Mouse (Mus musculus) adrenal gland, postnatal 0 days (tissue): ENCODE data around the gene Polr2g. TPM values are rescaled to one million over a fixed set of nuclear protein-coding genes. Genes with fewer than 3 reads are reported as not detected.

ENCODE experiments used
- polyA plus RNA-seq: library from polyadenylated mRNA; unstranded; fragments of >200 nt; fragmentation: Nextera tagmentation; extraction: Ambion mirVana; gene quantifications from 2 replicates; pipeline ENCODE4 v1.2.1, GENCODE M21; 2015

Gene Polr2g
- polyA plus RNA-seq = 250 and 252 TPM in 2 replicates

DNA sequence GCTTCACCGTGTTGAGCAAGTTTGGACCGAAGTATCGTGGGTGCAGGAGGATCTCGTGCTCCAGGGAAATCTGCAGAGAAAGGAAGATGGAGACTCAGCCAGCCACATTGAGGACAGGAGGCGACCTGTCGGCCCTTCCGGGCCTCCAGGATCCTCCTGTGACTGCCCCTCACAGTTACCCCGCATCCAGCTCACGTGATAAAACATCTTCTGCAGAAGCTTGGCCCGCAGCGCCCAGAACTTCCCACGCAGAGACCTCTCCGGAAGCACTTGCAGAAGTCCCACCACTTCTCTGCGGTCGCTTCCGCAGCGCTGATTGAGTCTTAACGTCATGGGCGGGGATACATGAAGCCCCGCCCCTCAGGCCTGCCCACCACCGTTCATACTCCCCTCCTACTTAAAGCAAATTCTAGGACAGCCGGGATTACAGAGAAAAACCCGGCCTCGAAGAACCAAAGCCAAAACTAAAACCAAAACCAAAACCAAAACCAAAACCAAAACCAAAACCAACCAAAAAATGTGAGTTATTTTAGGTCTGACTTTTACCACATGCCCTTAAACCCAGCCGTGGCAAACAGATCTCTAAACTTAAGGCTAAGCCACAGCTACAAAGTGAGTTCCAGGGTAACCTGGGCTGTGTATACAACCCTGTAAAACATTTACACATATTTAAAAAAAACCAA is at the start of gene Polr2g:
Polr2g (minus strand) TSS at position 314 of the 683 bp plus-strand sequence.

DNA sequence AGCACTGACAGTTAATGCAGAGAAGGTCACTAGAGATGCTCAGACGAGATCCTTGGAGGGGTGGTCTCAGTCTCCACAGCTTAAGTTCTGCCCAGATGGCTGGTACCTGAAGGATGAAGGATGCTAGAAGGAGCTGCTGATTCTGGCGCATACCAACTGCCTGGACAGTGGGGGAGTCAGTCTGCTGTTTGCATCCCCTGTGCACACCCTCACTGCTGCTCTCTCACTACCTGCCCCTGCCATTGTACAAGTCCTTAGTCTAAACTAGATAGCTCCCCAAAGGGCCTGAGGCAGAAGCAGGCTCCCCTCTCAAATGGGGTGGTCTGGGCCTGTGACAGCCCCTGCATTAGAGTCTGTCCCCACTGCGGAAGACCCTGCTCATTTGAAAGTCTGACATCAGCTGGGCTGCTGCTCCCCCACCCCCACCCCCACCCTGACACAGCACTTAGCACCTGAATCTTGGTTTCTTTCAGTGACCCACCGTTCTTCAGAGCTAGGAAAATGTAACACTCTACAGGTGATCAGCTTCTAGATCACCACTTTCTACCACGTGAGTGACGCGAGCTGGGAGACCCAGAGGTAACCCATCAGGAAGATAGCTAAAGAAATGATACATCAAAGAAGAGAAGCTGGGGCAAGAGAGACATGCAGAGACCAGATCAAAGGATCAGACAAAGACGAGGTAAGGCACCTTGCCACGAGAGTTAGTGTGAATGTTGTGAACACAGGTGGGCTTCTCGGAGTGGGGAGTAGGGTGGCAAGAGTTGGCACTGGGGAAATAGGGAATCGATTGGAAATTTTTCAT is 40.9 kb upstream of the Polr2g start, which contains the start of gene Gng3:
Gng3 (minus strand) TSS at position 92 of the 805 bp plus-strand sequence.

DNA sequence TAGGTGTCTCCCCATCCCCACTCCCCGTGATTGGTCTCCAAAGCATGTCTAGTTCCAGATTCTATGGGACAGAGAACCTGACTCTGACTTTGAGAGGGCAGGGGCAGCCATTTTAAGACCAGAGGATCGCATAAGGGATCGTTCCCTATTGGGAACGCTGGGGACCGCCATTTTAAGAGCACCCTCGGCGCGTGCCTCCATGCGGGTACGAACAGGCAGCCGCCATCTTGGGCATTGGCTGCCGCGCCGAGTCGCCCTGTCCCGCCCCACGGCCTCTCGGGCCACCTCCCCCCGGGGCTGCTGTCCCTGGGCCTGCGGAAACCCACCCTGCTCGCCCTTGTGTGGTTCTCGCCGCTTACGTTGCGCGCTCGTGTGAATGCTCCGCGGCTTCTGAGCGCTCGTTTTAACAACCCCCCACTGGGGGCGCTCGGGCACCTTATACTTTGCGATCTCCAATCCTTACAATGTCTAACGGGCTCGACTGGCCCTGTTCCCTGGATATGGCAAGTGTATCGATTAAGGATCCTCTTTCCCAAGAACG is 38.9 kb upstream of the Polr2g start, which contains the start of gene Bscl2:
Bscl2 (plus strand) TSS at position 217 of the 541 bp plus-strand sequence.

DNA sequence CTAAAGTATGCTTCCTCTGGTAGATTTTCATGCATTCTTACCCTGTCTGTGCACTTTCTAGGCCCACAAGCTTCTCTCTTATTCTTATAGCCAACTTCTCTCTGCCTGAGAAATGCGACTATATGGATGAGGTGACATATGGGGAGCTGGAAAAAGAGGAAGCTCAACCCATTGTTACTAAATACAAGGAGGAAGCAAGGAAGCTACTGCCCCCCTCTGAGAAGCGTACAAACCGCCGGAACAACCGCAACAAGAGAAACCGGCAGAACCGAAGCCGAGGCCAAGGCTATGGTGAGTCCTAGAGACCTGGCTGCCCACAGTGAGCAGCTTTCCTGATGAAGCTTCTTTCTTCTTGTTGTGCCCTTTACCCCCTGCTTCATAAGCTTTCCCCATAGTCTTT is 31.3 kb upstream of the Polr2g start, which contains the start of gene AC129217.1:
AC129217.1 (plus strand) TSS at position 114 of the 400 bp plus-strand sequence.

DNA sequence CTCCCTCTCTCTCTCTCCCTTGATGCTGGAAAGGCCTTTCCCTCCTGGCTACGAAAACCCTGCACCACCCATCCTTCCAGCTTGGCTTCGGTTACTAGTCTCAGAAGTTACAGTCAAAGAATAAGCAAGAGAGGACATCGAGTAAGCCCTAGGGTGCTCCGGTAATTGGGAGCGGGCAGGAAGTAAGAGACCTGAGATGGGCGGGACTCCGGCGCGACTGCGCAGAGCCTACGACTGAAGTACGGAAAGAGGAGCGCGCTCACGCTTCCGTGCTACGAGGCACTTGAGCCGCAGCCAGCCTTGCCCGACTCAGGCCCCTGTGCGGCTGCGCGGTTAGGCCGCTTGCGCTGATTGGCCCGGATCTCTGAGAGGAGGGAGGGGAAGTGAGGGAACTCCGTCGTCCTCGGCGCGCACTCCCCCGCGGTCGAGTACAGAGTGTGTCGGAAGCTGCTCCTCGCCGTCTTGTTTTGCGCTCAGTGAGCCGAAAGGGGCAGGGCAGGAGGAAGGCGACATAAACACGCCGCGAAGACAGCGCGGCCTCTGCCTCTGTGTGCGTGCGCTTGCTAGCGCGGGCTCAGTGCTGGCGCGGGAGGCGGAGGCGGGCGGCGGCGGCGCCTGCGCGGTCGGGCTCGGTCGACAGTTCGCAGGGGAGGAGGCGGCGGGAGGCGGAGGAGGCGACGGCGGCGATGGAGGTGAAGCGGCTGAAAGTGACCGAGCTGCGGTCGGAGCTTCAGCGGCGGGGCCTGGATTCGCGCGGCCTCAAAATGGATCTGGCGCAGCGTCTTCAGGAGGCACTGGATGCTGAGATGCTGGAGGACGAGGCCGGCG is 21.4 kb upstream of the Polr2g start, which contains the start of gene Hnrnpul2:
Hnrnpul2 (plus strand) TSS at position 415 of the 828 bp plus-strand sequence.

DNA sequence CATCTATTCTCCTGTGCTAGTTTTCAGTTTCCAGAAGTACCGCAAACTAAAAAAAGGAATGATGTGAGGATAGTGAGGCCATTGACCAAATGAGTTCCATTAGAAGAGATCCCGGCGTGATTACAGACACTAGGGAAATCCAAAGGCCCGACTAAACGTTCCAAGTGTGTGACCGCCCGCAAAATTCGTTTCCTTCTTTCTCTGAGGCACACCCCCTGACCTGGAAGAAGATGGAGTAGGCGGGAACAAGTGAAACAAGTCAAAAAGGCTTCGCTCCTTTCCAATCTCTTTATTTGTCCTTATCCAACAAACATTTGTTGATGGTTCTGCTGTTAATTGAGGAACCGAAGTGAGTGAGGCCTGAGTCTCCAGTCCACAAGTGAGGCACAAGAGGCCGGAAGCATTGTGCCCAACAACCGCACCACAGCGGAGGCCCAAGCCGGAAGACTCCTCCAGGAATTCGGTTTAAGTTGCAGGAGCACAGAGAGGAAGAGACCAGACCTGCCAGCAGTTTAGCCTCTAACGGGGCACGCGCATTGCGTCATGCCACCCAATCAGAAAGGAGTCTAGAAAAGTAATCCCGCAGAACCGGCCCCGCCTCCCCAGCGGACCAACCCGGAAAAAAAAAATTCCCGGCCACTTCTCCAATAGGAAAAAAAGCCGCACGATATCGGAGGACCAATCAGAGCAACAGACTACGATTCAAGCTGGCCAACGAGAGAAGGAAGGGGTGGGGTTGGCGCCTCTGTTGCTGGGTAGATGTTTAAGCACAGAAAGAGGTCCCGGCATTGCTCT is 20.6 kb upstream of the Polr2g start, which contains the start of gene Ttc9c:
Ttc9c (minus strand) TSS at position 533 of the 795 bp plus-strand sequence.

DNA sequence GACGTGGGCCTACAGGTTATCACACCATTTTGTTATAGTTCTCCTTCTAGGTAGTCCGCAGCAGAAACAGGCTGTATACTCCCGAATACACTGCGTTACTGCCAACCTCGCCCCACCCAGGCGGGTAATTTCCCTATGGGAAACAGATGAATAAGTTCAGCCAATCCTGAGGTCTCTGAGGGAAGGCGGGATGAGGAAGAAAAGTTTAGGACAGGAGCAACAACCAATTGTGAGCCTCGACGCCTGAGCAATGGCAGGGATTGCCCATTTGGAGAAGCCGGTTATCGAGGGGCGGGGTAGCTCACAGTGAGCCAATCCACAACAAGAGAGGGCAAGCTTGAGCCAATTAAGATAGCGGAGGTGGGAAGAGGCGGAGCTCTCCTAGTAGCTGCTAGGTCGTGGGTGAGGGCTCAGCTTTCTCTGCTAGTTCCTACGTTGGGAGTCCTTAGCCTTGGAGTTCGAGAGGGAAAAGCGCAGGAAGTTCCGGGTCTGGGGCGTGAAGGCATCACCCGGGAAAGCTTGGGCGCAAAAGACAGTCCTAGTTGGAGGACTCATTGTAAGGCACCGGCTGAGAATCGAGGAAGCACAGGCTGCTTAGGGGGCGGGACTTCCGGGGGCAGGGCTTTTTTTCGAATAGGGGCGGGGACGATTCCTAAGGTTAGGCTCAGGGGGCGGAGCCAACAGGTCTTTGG is 3.9 kb upstream of the Polr2g start, which contains the start of gene Zbtb3:
Zbtb3 (plus strand) TSS at position 426 of the 692 bp plus-strand sequence.

DNA sequence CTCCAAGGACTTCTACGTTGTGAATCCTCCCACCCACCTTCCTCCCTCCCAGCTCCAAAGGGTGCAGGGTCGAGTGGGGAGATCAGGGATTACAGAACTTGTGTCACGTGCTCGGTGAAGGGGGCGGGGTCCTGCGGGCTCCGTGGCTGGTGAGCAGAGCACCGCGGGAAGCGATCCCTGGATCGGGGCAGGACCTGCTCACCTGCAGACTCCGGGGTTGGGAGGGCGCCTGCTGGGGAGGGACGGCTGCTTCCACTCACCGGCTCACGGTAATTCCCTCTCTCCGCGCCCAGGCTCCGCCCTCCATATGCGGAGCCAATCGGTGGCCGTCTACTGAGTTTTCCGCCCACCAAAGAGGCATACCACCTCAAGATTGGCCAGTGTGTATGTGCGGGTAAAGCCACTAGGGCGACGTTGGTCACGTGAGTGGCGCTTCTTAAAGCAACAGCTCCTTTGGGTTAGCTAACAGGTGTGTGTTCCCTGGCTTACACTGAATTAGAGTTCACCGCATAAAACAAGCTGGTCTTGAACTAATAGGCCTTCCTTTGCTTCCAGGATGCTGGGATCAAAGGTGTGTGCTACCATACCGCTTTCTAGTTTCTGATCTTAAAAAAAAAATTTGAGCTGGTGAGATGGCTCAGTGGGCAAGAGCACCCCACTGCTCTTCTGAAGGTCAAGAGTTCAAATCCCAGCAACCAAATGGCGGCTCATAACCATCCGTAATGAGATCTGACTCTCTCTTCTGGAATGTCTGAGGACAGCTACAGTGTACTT is 12.2 kb downstream of the Polr2g start, which contains the start of gene Taf6l:
Taf6l (minus strand) TSS at position 410 of the 774 bp plus-strand sequence.

DNA sequence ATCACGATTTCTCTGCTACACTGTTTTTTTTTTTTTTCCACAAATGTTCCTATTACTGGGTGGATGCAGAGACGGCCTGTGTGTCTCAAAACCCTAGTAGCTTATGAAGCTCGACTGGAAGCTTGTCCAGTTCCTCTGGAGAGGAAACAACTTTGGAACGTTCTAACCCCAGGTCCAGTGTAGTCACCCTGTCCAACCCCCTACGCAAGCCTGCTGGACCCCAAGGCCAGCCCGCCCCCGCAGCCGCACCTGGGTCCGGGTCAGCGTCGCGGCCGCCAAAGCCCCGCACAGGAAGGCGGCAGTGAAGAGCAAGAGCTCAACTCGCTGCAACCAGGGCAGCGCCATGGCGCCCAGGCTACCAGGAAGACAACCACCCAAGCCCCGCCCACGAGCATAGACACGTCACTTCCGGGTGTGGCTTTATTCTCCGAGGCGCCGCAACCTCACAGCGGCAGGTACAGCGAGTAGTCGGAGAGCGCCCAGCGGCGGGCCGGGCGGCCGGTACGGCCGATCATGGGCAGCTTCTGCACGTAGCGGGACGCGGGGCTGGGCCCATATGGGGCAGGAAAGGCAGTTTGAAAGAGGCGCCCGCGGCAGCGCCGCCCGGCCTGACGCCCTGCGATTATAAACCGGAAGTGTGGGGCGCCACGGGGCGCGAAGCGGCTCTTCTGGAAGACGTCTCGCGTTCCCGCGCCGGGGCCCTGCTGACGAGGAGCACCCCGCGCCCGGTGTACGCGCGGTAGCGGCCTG is 24.1 kb downstream of the Polr2g start, which contains the start of gene Tmem179b:
Tmem179b (minus strand) TSS at position 382 of the 750 bp plus-strand sequence.

DNA sequence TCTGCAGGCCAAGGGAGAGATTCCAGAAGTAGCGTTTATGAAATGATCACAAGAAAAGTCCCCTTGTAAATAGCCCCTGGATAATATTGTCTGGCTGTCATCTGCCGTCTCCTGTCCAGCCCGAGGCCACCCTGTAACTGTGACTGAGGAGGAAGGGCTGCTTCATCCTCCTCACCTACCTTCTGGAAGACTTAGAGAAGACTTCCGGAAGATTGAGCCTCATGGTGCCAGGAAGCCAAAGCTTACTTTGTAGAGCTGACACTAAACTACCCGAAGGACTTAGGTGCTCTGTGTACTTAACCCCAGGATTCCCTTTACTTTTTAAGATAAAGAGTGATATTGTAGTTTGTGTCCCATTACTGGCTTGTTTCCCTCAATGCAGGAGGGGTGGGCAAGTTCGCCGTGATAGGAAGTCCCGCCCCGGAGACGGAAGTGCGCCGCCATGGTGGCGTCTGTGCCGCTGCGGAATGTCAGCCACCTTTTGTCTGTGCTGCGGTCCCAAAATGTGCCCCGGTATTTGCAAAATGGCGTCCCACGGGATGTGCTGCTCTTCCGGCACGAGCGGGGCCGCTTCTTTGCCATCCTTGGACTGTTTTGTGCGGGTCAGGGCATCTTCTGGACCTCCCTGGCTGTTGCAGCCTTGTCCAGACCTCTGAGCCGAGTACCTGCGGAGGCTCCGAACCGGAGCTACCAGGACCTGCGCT is 27.7 kb downstream of the Polr2g start, which contains the start of gene Tmem223:
Tmem223 (plus strand) TSS at position 430 of the 704 bp plus-strand sequence.

DNA sequence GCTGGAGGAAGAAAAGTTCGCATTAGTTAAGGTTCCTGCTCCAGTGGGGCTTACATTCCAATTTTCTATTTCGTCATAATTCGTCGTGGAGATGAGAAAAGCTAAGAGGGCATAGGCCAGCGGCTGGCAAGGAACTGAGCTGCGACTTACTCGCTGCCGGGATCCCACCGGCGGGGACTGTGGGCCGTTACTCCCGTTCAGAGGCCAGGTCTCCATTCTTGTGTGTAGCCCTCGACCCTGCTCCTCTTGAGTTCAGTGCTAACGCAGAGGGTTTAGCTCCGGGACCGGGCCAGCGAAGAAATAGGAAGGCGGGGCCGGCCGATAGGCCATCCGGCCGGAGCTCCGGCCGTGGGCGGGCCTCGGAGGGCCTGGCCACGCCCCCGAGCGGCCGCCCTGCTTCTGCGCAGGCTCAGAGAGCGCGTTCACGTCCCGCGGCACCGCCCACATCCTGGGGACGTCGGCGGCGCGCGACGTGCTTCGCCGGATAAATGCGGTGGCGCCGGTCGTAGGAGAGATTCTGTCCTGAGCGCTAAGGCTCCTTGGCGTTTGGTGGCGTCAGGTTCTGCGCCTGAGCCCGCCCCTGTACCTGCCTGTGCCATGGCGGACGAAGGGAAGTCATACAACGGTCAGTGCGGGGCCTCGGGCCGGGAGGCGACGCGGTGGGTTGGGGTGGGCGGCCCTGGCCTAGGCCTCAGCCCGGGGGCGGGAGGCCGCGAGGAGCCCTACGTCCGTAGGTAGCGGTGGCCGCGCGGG is 41.6 kb downstream of the Polr2g start, which contains the start of gene Nxf1:
Nxf1 (plus strand) TSS at position 439 of the 753 bp plus-strand sequence.

Other genes with a start within 250 kb of the Polr2g start
- gene Slc22a8, start 207.3 kb downstream of the Polr2g start, polyA plus RNA-seq = 0.18 and 0.49 TPM in 2 replicates
- gene Slc22a6, start 180.5 kb downstream of the Polr2g start, polyA plus RNA-seq = 0.23 and 0.54 TPM in 2 replicates
- gene Chrm1, start 134.8 kb downstream of the Polr2g start, polyA plus RNA-seq = 0.91 and 2.2 TPM in 2 replicates
- 83.1 and 141 TPM in 2 replicates for gene Slc3a2, start 75.2 kb downstream of the Polr2g start, polyA plus RNA-seq
- 55.6 and 64.3 TPM in 2 replicates for gene Wdr74, start 62.8 kb downstream of the Polr2g start, polyA plus RNA-seq
- not detected in 2 replicates for gene 1700092M07Rik, start 57.9 kb downstream of the Polr2g start, polyA plus RNA-seq
- gene Stx5a, start 57.2 kb downstream of the Polr2g start, polyA plus RNA-seq = 85.3 and 122 TPM in 2 replicates
- gene Nxf1, start 41.5 kb downstream of the Polr2g start, polyA plus RNA-seq = 57.3 and 70.5 TPM in 2 replicates
- 187 and 192 TPM in 2 replicates for gene Tmem223, start 27.6 kb downstream of the Polr2g start, polyA plus RNA-seq
- gene Tmem179b, start 24.1 kb downstream of the Polr2g start, polyA plus RNA-seq = 117 and 159 TPM in 2 replicates
- 14.0 and 14.5 TPM in 2 replicates for gene Taf6l, start 12.2 kb downstream of the Polr2g start, polyA plus RNA-seq
- gene Zbtb3, start 4.0 kb upstream of the Polr2g start, polyA plus RNA-seq = 3.5 and 3.7 TPM in 2 replicates
- gene Ttc9c, start 20.8 kb upstream of the Polr2g start, polyA plus RNA-seq = 19.5 and 25.9 TPM in 2 replicates
- gene Hnrnpul2, start 21.4 kb upstream of the Polr2g start, polyA plus RNA-seq = 2.6 and 4.1 TPM in 2 replicates
- not detected in 2 replicates for gene AC129217.1, start 31.2 kb upstream of the Polr2g start, polyA plus RNA-seq
- gene Bscl2, start 38.9 kb upstream of the Polr2g start, polyA plus RNA-seq = 50.5 and 77.3 TPM in 2 replicates
- gene Gng3, start 40.6 kb upstream of the Polr2g start, polyA plus RNA-seq = 32.7 and 80.6 TPM in 2 replicates
- gene Lrrn4cl, start 52.2 kb upstream of the Polr2g start, polyA plus RNA-seq = 15.3 and 22.8 TPM in 2 replicates
- 177 and 268 TPM in 2 replicates for gene Ubxn1, start 72.9 kb upstream of the Polr2g start, polyA plus RNA-seq
- 120 and 130 TPM in 2 replicates for gene Uqcc3, start 82.3 kb upstream of the Polr2g start, polyA plus RNA-seq
- gene Lbhd1, start 85.2 kb upstream of the Polr2g start, polyA plus RNA-seq = 69.8 and 70.7 TPM in 2 replicates
- not detected in 2 replicates for gene Gm49403, start 85.4 kb upstream of the Polr2g start, polyA plus RNA-seq
- gene 1810009A15Rik, start 90.3 kb upstream of the Polr2g start, polyA plus RNA-seq = 76.8 and 83.8 TPM in 2 replicates
- gene Gm49416, start 90.3 kb upstream of the Polr2g start, polyA plus RNA-seq = not detected in 2 replicates
- gene Ints5, start 94.4 kb upstream of the Polr2g start, polyA plus RNA-seq = 15.9 and 19.0 TPM in 2 replicates
- gene Ganab, start 99.5 kb upstream of the Polr2g start, polyA plus RNA-seq = 35.9 and 58.5 TPM in 2 replicates
- 35.8 and 37.6 TPM in 2 replicates for gene B3gat3, start 121.8 kb upstream of the Polr2g start, polyA plus RNA-seq
- gene Rom1, start 130.8 kb upstream of the Polr2g start, polyA plus RNA-seq = 10.2 and 10.6 TPM in 2 replicates
- 22.1 and 29.4 TPM in 2 replicates for gene Eml3, start 131.0 kb upstream of the Polr2g start, polyA plus RNA-seq
- 62.8 and 87.3 TPM in 2 replicates for gene Mta2, start 143.3 kb upstream of the Polr2g start, polyA plus RNA-seq
- 11.2 and 17.6 TPM in 2 replicates for gene Tut1, start 155.3 kb upstream of the Polr2g start, polyA plus RNA-seq
- gene Eef1g, start 168.5 kb upstream of the Polr2g start, polyA plus RNA-seq = 168 and 205 TPM in 2 replicates
- 33.6 and 44.4 TPM in 2 replicates for gene Ahnak, start 190.7 kb upstream of the Polr2g start, polyA plus RNA-seq